In genomic region chr7:65523116-65523515, GRCm38 (mm10) we compare ENCODE assay signal across 15 mouse cellular contexts.
"Had no signal": no experiment of that assay in that cellular context is flagged by ENCODE, and none has a peak within 500 bp of the region (broad histone marks: within the 10 kb centered on the region; RNA-seq: fewer than 3 reads in every experiment).

No protein-coding gene starts in this region.

- H3K4me2 ChIP-seq: neural tube, embryonic 15.5 days; stomach, embryonic 15.5 days had no signal

- H3K27ac ChIP-seq: neural tube, embryonic 15.5 days; stomach, embryonic 15.5 days; stomach, postnatal 0 days had no signal

- H3K9ac ChIP-seq: neural tube, embryonic 15.5 days; stomach, embryonic 15.5 days had no signal

- DNase-seq: retina, postnatal 1 day; right cerebral cortex, adult 18-20 months; right cerebral cortex, postnatal 14 days; right cerebral cortex, postnatal 25 days; right cerebral cortex, postnatal 4 days; spleen, adult 18-20 months; thymus, adult 18-20 months; thymus, adult 2 months; thymus, postnatal 14 days; thymus, postnatal 25 days; thymus, postnatal 36 days; thymus, postnatal 4 days had no signal

- H3K9me3 ChIP-seq: neural tube, embryonic 15.5 days; stomach, embryonic 15.5 days had no signal

- H3K4me3 ChIP-seq: neural tube, embryonic 15.5 days; stomach, embryonic 15.5 days had no signal

- H3K36me3 ChIP-seq: neural tube, embryonic 15.5 days; stomach, embryonic 15.5 days had no signal
